Mouse (Mus musculus) heart, embryonic 13.5 days (tissue): ENCODE data around the gene Map1lc3b. TPM values are rescaled to one million over a fixed set of nuclear protein-coding genes. Genes with fewer than 3 reads are reported as not detected.

Experiments
- ATAC-seq: fragments of 200-750 bp; cut with Nextera tagmentation; 2 replicates; pipeline ENCODE4 v1.8.0; 2017; ENCODE audit warnings: moderate TSS enrichment; ENCODE audit not compliant: insufficient number of reproducible peaks, low FRiP score, low TSS enrichment; ENCODE audit errors: extremely low read depth
- H3K27ac ChIP-seq: fragments of 300-500 bp; sonication (generic); replicated peaks from 2 replicates; pipeline ENCODE4 v1.5.1; 2015; ENCODE audit warnings: moderate library complexity, mild to moderate bottlenecking, inconsistent platforms
- H3K27me3 ChIP-seq: fragments of 300-500 bp; sonication (generic); replicated peaks from 2 replicates; pipeline ENCODE4 v1.6.1; 2015; ENCODE audit warnings: mild to moderate bottlenecking, inconsistent platforms
- H3K36me3 ChIP-seq: fragments of 300-500 bp; sonication (generic); 2 replicates; pipeline ENCODE4 v1.6.1; 2015; ENCODE audit warnings: mild to moderate bottlenecking, inconsistent platforms
- H3K4me1 ChIP-seq: fragments of 300-500 bp; sonication (generic); 2 replicates; pipeline ENCODE4 v1.6.1; 2015; ENCODE audit warnings: inconsistent platforms
- H3K4me2 ChIP-seq: fragments of 300-500 bp; sonication (generic); 2 replicates; pipeline ENCODE4 v1.6.1; 2015; ENCODE audit warnings: inconsistent platforms, mild to moderate bottlenecking, moderate library complexity
- H3K4me3 ChIP-seq: fragments of 300-500 bp; sonication (generic); 2 replicates; pipeline ENCODE4 v1.5.1; 2015; ENCODE audit warnings: moderate library complexity, mild to moderate bottlenecking, inconsistent platforms
- H3K9ac ChIP-seq: fragments of 300-500 bp; sonication (generic); 2 replicates; pipeline ENCODE4 v1.6.1; 2015; ENCODE audit warnings: inconsistent platforms, mild to moderate bottlenecking, moderate library complexity
- H3K9me3 ChIP-seq: fragments of 300-500 bp; sonication (generic); 2 replicates; pipeline ENCODE4 v1.6.1; 2016; ENCODE audit warnings: inconsistent platforms
- WGBS: fragments of 180-500 bp; shearing (Covaris S2); methylation state at CpG from one replicate; pipeline ENCODE4 v1.1.7; 2015; ENCODE audit warnings: mixed read lengths; 5-methylcytosine and 5-hydroxymethylcytosine counted together
- polyA plus RNA-seq: library from polyadenylated mRNA; unstranded; fragments of >200 nt; fragmentation: Nextera tagmentation; extraction: Ambion mirVana; gene quantifications from 2 replicates; pipeline ENCODE4 v1.2.1, GENCODE M21; 2015

Gene Map1lc3b
- polyA plus RNA-seq, 1 experiment from 2014 or later, result 188 TPM

- Histone ChIP-seq H3K9ac (no peak overlapping the region), H3K27ac (no peak overlapping the region), H3K4me1 (peaks cover 7% of the 10 kb centered on the region), H3K27me3 (no peaks in the 10 kb centered on the region), H3K4me2 (no peak overlapping the region), H3K4me3 (no peak overlapping the region), H3K36me3 (peaks cover 63% of the 10 kb centered on the region), H3K9me3 (no peaks in the 10 kb centered on the region)
- 83% methylated on average over 11 of the region's 11 CpGs for WGBS
- no peak for ATAC-seq
Observed at GRCm38 (mm10) chr8:121557746-121558145, 32.4 kb upstream of the Map1lc3b start.

GRCm38 (mm10) chr8:121558538-121558937 lies 31.6 kb upstream of the Map1lc3b start:
- H3K4me1 ChIP-seq, result peaks cover 15% of the 10 kb centered on the region
- peaks cover 55% of the 10 kb centered on the region for H3K36me3 ChIP-seq
- no peak overlapping the region for H3K4me3 ChIP-seq
- H3K27ac ChIP-seq, result no peak overlapping the region
- H3K4me2 ChIP-seq, result no peak overlapping the region
- 85% methylated on average over 16 of the region's 16 CpGs for WGBS
- no peak for ATAC-seq
- no peaks in the 10 kb centered on the region for H3K27me3 ChIP-seq
- H3K9me3 ChIP-seq, result no peaks in the 10 kb centered on the region
- no peak overlapping the region for H3K9ac ChIP-seq

- peaks cover 19% of the 10 kb centered on the region for H3K4me1 ChIP-seq
- 89% methylated on average over 12 of the region's 12 CpGs for WGBS
- H3K4me2 ChIP-seq, result no peak overlapping the region
- H3K27ac ChIP-seq, result no peak overlapping the region
- H3K9ac ChIP-seq, result no peak overlapping the region
- H3K9me3 ChIP-seq, result no peaks in the 10 kb centered on the region
- no peak overlapping the region for H3K4me3 ChIP-seq
- ATAC-seq, result no peak
- no peaks in the 10 kb centered on the region for H3K27me3 ChIP-seq
- H3K36me3 ChIP-seq, result peaks cover 52% of the 10 kb centered on the region
Observed at GRCm38 (mm10) chr8:121559801-121560200, 30.4 kb upstream of the Map1lc3b start.

- no peak overlapping the region for H3K9ac ChIP-seq
- 89% methylated on average over 7 of the region's 7 CpGs for WGBS
Observed at GRCm38 (mm10) chr8:121560432-121561100, 29.6 kb upstream of the Map1lc3b start.

GRCm38 (mm10) chr8:121561636-121562345 lies 28.4 kb upstream of the Map1lc3b start:
- WGBS, result 84% methylated on average over 16 of the region's 16 CpGs
- H3K4me3 ChIP-seq, result no peak overlapping the region
- peaks cover 19% of the 10 kb centered on the region for H3K4me1 ChIP-seq
- H3K9ac ChIP-seq, result no peak overlapping the region
- H3K27me3 ChIP-seq, result no peaks in the 10 kb centered on the region
- peaks cover 51% of the 10 kb centered on the region for H3K36me3 ChIP-seq
- H3K4me2 ChIP-seq, result no peak overlapping the region
- H3K9me3 ChIP-seq, result no peaks in the 10 kb centered on the region
- no peak overlapping the region for H3K27ac ChIP-seq
- no peak for ATAC-seq

More at GRCm38 (mm10) chr8:121560432-121561100, 29.6 kb upstream of the Map1lc3b start:
- Histone ChIP-seq H3K9me3 (no peaks in the 10 kb centered on the region), H3K4me1 (peaks cover 19% of the 10 kb centered on the region), H3K27ac (no peak overlapping the region), H3K36me3 (peaks cover 49% of the 10 kb centered on the region), H3K27me3 (no peaks in the 10 kb centered on the region), H3K4me3 (no peak overlapping the region), H3K4me2 (no peak overlapping the region)
- ATAC-seq, result no peak

GRCm38 (mm10) chr8:121562941-121563351 lies 27.2 kb upstream of the Map1lc3b start:
- peak; percentile 28; the same call in 1 of the 2 replicates for ATAC-seq
- no peaks in the 10 kb centered on the region for H3K9me3 ChIP-seq
- H3K27ac ChIP-seq, result peak overlapping the region; percentile 58
- H3K9ac ChIP-seq, result peak overlapping the region; percentile 15; the same call in 1 of the 2 replicates
- H3K4me3 ChIP-seq, result no peak overlapping the region
- H3K36me3 ChIP-seq, result peaks cover 46% of the 10 kb centered on the region
- 37% methylated on average over 9 of the region's 9 CpGs for WGBS
- H3K27me3 ChIP-seq, result no peaks in the 10 kb centered on the region
- peak overlapping the region; percentile 3; the same call in 1 of the 2 replicates for H3K4me2 ChIP-seq
- peaks cover 21% of the 10 kb centered on the region for H3K4me1 ChIP-seq

GRCm38 (mm10) chr8:121563701-121564100 lies 26.5 kb upstream of the Map1lc3b start:
- H3K36me3 ChIP-seq, result peaks cover 39% of the 10 kb centered on the region
- peaks cover 26% of the 10 kb centered on the region for H3K4me1 ChIP-seq
- H3K9ac ChIP-seq, result no peak overlapping the region
- H3K4me2 ChIP-seq, result no peak overlapping the region
- 77% methylated on average over 6 of the region's 6 CpGs for WGBS
- ATAC-seq, result no peak
- H3K27me3 ChIP-seq, result no peaks in the 10 kb centered on the region
- no peak overlapping the region for H3K27ac ChIP-seq
- no peak overlapping the region for H3K4me3 ChIP-seq
- no peaks in the 10 kb centered on the region for H3K9me3 ChIP-seq

GRCm38 (mm10) chr8:121568321-121568720 lies 21.8 kb upstream of the Map1lc3b start:
- Histone ChIP-seq H3K9ac (no peak overlapping the region), H3K9me3 (no peaks in the 10 kb centered on the region), H3K36me3 (peaks cover 23% of the 10 kb centered on the region), H3K4me2 (no peak overlapping the region), H3K27me3 (no peaks in the 10 kb centered on the region), H3K4me1 (peaks cover 22% of the 10 kb centered on the region), H3K27ac (no peak overlapping the region), H3K4me3 (no peak overlapping the region)
- ATAC-seq, result no peak
- 77% methylated on average over 6 of the region's 6 CpGs for WGBS

- ATAC-seq, result no peak
- H3K36me3 ChIP-seq, result peaks cover 10% of the 10 kb centered on the region
- no peak overlapping the region for H3K27ac ChIP-seq
- peak overlapping the region; percentile 49 for H3K4me2 ChIP-seq
- no peaks in the 10 kb centered on the region for H3K27me3 ChIP-seq
- 0 out of 2 replicates have a peak overlapping the region, but pooled peaks have one; percentile 26 for H3K9ac ChIP-seq
- no peaks in the 10 kb centered on the region for H3K9me3 ChIP-seq
- peak overlapping the region; percentile 22 for H3K4me3 ChIP-seq
- WGBS, result 70% methylated on average over 21 of the region's 21 CpGs
- H3K4me1 ChIP-seq, result peaks cover 22% of the 10 kb centered on the region
Observed at GRCm38 (mm10) chr8:121570335-121570734, 19.8 kb upstream of the Map1lc3b start.

- peak overlapping the region; percentile 22 for H3K4me3 ChIP-seq
- peak overlapping the region; percentile 49 for H3K4me2 ChIP-seq
- H3K4me1 ChIP-seq, result peaks cover 22% of the 10 kb centered on the region
- no peaks in the 10 kb centered on the region for H3K27me3 ChIP-seq
- H3K9me3 ChIP-seq, result no peaks in the 10 kb centered on the region
- 78% methylated on average over 17 of the region's 17 CpGs for WGBS
- ATAC-seq, result no peak
- H3K27ac ChIP-seq, result no peak overlapping the region
- H3K9ac ChIP-seq, result 0 out of 2 replicates have a peak overlapping the region, but pooled peaks have one; percentile 26
- H3K36me3 ChIP-seq, result peaks cover 7% of the 10 kb centered on the region; the same call in 1 of the 2 replicates
Observed at GRCm38 (mm10) chr8:121570801-121571200, 19.4 kb upstream of the Map1lc3b start.

GRCm38 (mm10) chr8:121572121-121572520 lies 18.0 kb upstream of the Map1lc3b start:
- peaks cover 29% of the 10 kb centered on the region for H3K4me1 ChIP-seq
- no peak overlapping the region for H3K27ac ChIP-seq
- no peak overlapping the region for H3K4me3 ChIP-seq
- ATAC-seq, result no peak
- H3K9ac ChIP-seq, result no peak overlapping the region
- no peaks in the 10 kb centered on the region for H3K27me3 ChIP-seq
- H3K4me2 ChIP-seq, result no peak overlapping the region
- 70% methylated on average over 7 of the region's 7 CpGs for WGBS
- no peaks in the 10 kb centered on the region for H3K36me3 ChIP-seq
- no peaks in the 10 kb centered on the region for H3K9me3 ChIP-seq
